Mouse (Mus musculus) CH12.LX (cell line): ENCODE results near the gene Rpl11.

ENCODE experiments used
- HCFC1 ChIP-seq: IDR thresholded peaks from 2 replicates; pipeline ENCODE4 v1.6.1; 2012; ENCODE audit warnings: low read depth, mild to moderate bottlenecking, inconsistent platforms, low read length, improper control_type of control experiment
- POLR2A ChIP-seq: IDR thresholded peaks from 2 replicates; pipeline ENCODE4 v1.6.1; 2011; ENCODE audit warnings: low read depth, mild to moderate bottlenecking, improper control_type of control experiment, low read length
- POLR2AphosphoS2 ChIP-seq: IDR thresholded peaks from 2 replicates; pipeline ENCODE4 v1.6.1; 2011; ENCODE audit warnings: low read depth, low read length, improper control_type of control experiment
- RAD21 ChIP-seq: IDR thresholded peaks from 2 replicates; pipeline ENCODE4 v1.6.1; 2011; ENCODE audit warnings: low read depth, mild to moderate bottlenecking, low read length, improper control_type of control experiment, moderate library complexity
- SMC3 ChIP-seq: IDR thresholded peaks from 2 replicates; pipeline ENCODE4 v1.6.1; 2011; ENCODE audit warnings: low read depth, low read length, improper control_type of control experiment
- ZNF384 ChIP-seq: IDR thresholded peaks from 2 replicates; pipeline ENCODE4 v1.6.1; 2012; ENCODE audit warnings: low read depth, low read length, improper control_type of control experiment, inconsistent platforms

DNA sequence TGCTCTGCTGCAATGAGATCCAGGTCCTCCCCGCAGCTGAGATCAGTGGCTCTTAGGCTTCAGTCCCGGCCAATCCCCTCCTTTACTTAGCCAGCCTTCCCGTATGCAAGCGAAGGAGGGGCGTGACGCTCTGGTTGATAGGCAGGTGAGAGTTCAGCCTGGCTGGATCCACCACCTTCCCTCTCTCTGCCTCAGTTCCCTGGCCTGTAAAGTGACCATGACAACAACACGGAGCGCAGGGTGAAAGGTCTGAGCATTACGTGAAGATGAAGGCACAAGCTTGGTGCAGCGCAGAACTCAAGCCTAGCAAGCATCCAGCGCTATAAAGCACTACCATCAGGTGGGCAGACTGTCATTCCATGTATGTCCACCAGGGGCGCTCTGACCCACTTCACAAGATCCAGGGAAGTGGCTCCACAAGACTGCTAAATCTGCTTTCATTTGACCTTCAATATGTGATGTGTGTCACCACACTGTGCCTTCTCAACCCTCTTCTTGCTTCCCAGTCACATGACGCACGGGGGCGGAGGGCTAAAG is 18.0 kb upstream of the Rpl11 start:
- no peak for TF ChIP-seq ZNF384
- no peak for TF ChIP-seq POLR2AphosphoS2
- TF ChIP-seq POLR2A, result no peak
- TF ChIP-seq SMC3, result peak; percentile 70
- TF ChIP-seq RAD21, result peak; percentile 74
- no peak for TF ChIP-seq HCFC1
